ENCODE assay signal across 8 mouse cellular contexts in genomic region chr3:122419610-122420409, GRCm38 (mm10).
DNase-seq lines count a peak whose midpoint lies in the region; ATAC-seq lines count a peak whose summit lies in the region.

No protein-coding gene starts in this region.

- peaks cover 5% of the 10 kb centered on the region; the same call in 1 of the 2 replicates for H3K27me3 ChIP-seq in limb, embryonic 11.5 days (ENCODE audit: control insufficient read depth, insufficient read depth, low read length)
- H3K27me3 ChIP-seq in midbrain, embryonic 11.5 days (ENCODE audit: control insufficient read depth, insufficient read depth, low read length): peaks cover 2% of the 10 kb centered on the region

- no peaks in the 10 kb centered on the region for H3K36me3 ChIP-seq in limb, embryonic 11.5 days (ENCODE audit: control insufficient read depth, insufficient read depth, low read length)
- H3K36me3 ChIP-seq in midbrain, embryonic 11.5 days (ENCODE audit: control insufficient read depth, insufficient read depth, low read length): no peaks in the 10 kb centered on the region

- peak overlapping the region; percentile 55 for H3K4me3 ChIP-seq in limb, embryonic 11.5 days (ENCODE audit: low read depth, low read length)
- peak overlapping the region; percentile 67 for H3K4me3 ChIP-seq in midbrain, embryonic 11.5 days (ENCODE audit: low read depth, low read length)

- WGBS in limb, embryonic 11.5 days: under 1% methylated on average over 63 of the region's 63 CpGs
- WGBS in midbrain, embryonic 11.5 days: under 1% methylated on average over 63 of the region's 63 CpGs

- peak; percentile 91 for DNase-seq in adipocyte (ENCODE audit: low spot score)
- DNase-seq in cerebellum, postnatal 4 days (ENCODE audit: low spot score in 2 of 2): peak; percentile 28 to 62
- DNase-seq in gastrocnemius, postnatal 25 days: peak; percentile 80
- peak; percentile 82 for DNase-seq in limb, embryonic 11.5 days (ENCODE audit: low spot score)
- DNase-seq in midbrain, embryonic 11.5 days (ENCODE audit: low spot score, missing footprints): peak; percentile 98
- DNase-seq in skeletal muscle tissue, adult 2 months (ENCODE audit: low read depth, low spot score): peak; percentile 69
- DNase-seq in c-Kit-positive CD71-positive TER-119-positive erythroid progenitor cells, embryonic 14.5 days (ENCODE audit: low spot score): no peak

- ATAC-seq in inflammation-experienced regulatory T-cells, adult 6 months: peak; percentile 63
- peak; percentile 80 for ATAC-seq in limb, embryonic 11.5 days (ENCODE audit: insufficient number of reproducible peaks, low FRiP score, low TSS enrichment, low read depth)
- ATAC-seq in midbrain, embryonic 11.5 days (ENCODE audit: low FRiP score): peak; percentile 91

- peak overlapping the region; percentile 90 for H3K4me2 ChIP-seq in limb, embryonic 11.5 days (ENCODE audit: low read depth, severe bottlenecking)
- H3K4me2 ChIP-seq in midbrain, embryonic 11.5 days: peak overlapping the region; percentile 87

- no peaks in the 10 kb centered on the region for H3K9me3 ChIP-seq in limb, embryonic 11.5 days (ENCODE audit: control insufficient read depth, low read length)
- no peaks in the 10 kb centered on the region for H3K9me3 ChIP-seq in midbrain, embryonic 11.5 days (ENCODE audit: control insufficient read depth, low read length)

- H3K4me1 ChIP-seq in limb, embryonic 11.5 days (ENCODE audit: control insufficient read depth, insufficient read depth, low read length): peaks cover 7% of the 10 kb centered on the region; the same call in 1 of the 2 replicates
- peaks cover 11% of the 10 kb centered on the region; the same call in 1 of the 2 replicates for H3K4me1 ChIP-seq in midbrain, embryonic 11.5 days (ENCODE audit: control insufficient read depth, insufficient read depth, low read length)

- H3K27ac ChIP-seq in limb, embryonic 11.5 days (replicated peaks; ENCODE audit: low read depth, low read length): peak overlapping the region; percentile 24; the same call in 1 of the 2 replicates
- H3K27ac ChIP-seq in midbrain, embryonic 11.5 days (ENCODE audit: low read depth, low read length): peak overlapping the region; percentile 76

- H3K9ac ChIP-seq in limb, embryonic 11.5 days (ENCODE audit: low read length): peak overlapping the region; percentile 69
- H3K9ac ChIP-seq in midbrain, embryonic 11.5 days (ENCODE audit: low read length): peak overlapping the region; percentile 89
